Mouse (Mus musculus) kidney, adult 2 months (tissue): ENCODE results near the gene Gm17660.

ENCODE experiments used
- CTCF ChIP-seq: fragments of 200-500 bp; conservative IDR thresholded peaks from 2 replicates; pipeline ENCODE4 v1.5.1; 2011; ENCODE audit warnings: low read depth, mild to moderate bottlenecking, control low read depth, low read length, moderate library complexity, mixed read lengths; ENCODE audit not compliant: insufficient read depth, insufficient read length
- POLR2A ChIP-seq: fragments of 200-500 bp; IDR thresholded peaks from one replicate; pipeline ENCODE4 v1.6.1; 2011; ENCODE audit warnings: low read depth, low read length, control low read depth

DNA sequence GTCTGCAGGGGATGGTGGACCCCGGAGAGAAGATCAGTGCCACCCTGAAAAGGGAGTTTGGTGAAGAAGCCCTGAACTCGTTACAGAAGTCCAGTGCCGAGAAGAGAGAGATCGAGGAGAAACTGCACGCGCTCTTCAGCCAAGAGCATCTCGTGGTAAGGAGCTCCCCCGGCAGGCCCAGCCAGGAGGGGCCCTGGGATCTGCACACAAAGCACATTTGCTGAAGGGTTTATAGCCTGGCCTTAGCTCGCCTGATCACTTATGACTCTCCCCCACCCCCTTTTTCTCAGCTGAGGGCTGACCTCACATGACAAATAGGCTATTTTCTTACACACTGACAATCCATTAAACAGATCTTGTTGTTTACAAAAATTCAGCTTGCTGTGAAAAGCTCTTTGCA is 17.8 kb downstream of the Gm17660 start:
- TF ChIP-seq CTCF (no peak), POLR2A (no peak)
